Mouse (Mus musculus) midbrain, embryonic 13.5 days (tissue): ENCODE data around the gene Rad9b. TPM values are rescaled to one million over a fixed set of nuclear protein-coding genes. Genes with fewer than 3 reads are reported as not detected.

Experiments used
- ATAC-seq: fragments of 200-750 bp; cut with Nextera tagmentation; 2 replicates; pipeline ENCODE4 v1.8.0; 2017; ENCODE audit warnings: mild to moderate bottlenecking, moderate TSS enrichment, moderate library complexity
- H3K27ac ChIP-seq: fragments of 300-500 bp; sonication (generic); 2 replicates; pipeline ENCODE4 v1.5.1; 2015; ENCODE audit warnings: inconsistent platforms, mild to moderate bottlenecking, moderate library complexity
- H3K27me3 ChIP-seq: fragments of 300-500 bp; sonication (generic); 2 replicates; pipeline ENCODE4 v1.6.1; 2015; ENCODE audit warnings: mild to moderate bottlenecking, inconsistent platforms
- H3K36me3 ChIP-seq: fragments of 300-500 bp; sonication (generic); 2 replicates; pipeline ENCODE4 v1.6.1; 2015; ENCODE audit warnings: mild to moderate bottlenecking, inconsistent platforms
- H3K4me1 ChIP-seq: fragments of 300-500 bp; sonication (generic); replicated peaks from 2 replicates; pipeline ENCODE4 v1.6.1; 2015; ENCODE audit warnings: inconsistent platforms
- H3K4me2 ChIP-seq: fragments of 300-500 bp; sonication (generic); replicated peaks from 2 replicates; pipeline ENCODE4 v1.6.1; 2015; ENCODE audit warnings: moderate library complexity, mild to moderate bottlenecking, inconsistent platforms
- H3K4me3 ChIP-seq: fragments of 300-500 bp; sonication (generic); replicated peaks from 2 replicates; pipeline ENCODE4 v1.5.1; 2015; ENCODE audit warnings: mild to moderate bottlenecking, inconsistent platforms
- H3K9ac ChIP-seq: fragments of 300-500 bp; sonication (generic); replicated peaks from 2 replicates; pipeline ENCODE4 v1.6.1; 2015; ENCODE audit warnings: mild to moderate bottlenecking, inconsistent platforms
- H3K9me3 ChIP-seq: fragments of 300-500 bp; sonication (generic); 2 replicates; pipeline ENCODE4 v1.6.1; 2016; ENCODE audit warnings: mild to moderate bottlenecking, inconsistent platforms
- WGBS: fragments of 180-500 bp; shearing (Covaris S2); methylation state at CpG from one replicate; pipeline ENCODE4 v1.1.7; 2015; 5-methylcytosine and 5-hydroxymethylcytosine counted together
- polyA plus RNA-seq: library from polyadenylated mRNA; unstranded; fragments of >200 nt; fragmentation: Nextera tagmentation; extraction: Ambion mirVana; gene quantifications from 2 replicates; pipeline ENCODE4 v1.2.1, GENCODE M21; 2015

Gene Rad9b
- polyA plus RNA-seq, 1 experiment from 2014 or later, result 22.6 TPM

- Histone ChIP-seq H3K4me3 (no peak overlapping the region), H3K9me3 (no peaks in the 10 kb centered on the region), H3K36me3 (no peaks in the 10 kb centered on the region), H3K4me1 (no peaks in the 10 kb centered on the region), H3K27me3 (no peaks in the 10 kb centered on the region), H3K27ac (no peak overlapping the region), H3K9ac (no peak overlapping the region), H3K4me2 (no peak overlapping the region)
- ATAC-seq, result no peak
- WGBS, result 81% methylated on average over 4 of the region's 4 CpGs
Measured at GRCm38 (mm10) chr5:122345777-122346176, 8.3 kb downstream of the Rad9b start.

- Histone ChIP-seq H3K4me1 (no peaks in the 10 kb centered on the region), H3K9ac (no peak overlapping the region), H3K36me3 (no peaks in the 10 kb centered on the region), H3K27me3 (no peaks in the 10 kb centered on the region), H3K9me3 (no peaks in the 10 kb centered on the region), H3K27ac (no peak overlapping the region), H3K4me2 (no peak overlapping the region), H3K4me3 (no peak overlapping the region)
- 12% methylated on average over 5 of the region's 5 CpGs for WGBS
- ATAC-seq, result no peak
Measured at GRCm38 (mm10) chr5:122344260-122344659, 9.8 kb downstream of the Rad9b start.

DNA sequence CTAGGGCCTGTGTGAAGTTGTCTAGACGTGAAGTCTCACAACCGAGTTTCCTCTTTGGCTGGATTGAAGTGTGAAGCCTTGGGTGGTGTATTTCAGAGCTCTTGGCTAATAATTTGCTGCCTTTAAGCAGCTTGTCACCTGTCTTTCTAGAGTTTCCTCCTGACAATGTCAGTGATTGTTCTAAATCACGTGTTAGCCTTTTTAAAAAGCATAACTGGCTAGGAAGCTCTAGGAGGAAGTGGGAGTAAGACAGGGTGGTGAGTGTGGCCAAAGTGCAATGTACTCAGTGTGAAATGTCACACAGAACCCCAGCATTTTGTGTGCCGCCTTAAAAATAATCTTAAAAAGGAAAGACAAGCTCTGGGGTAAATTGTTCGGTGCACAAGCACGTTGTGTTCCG lies 10.3 kb downstream of the Rad9b start:
- Histone ChIP-seq H3K9me3 (no peaks in the 10 kb centered on the region), H3K4me3 (no peak overlapping the region), H3K4me1 (no peaks in the 10 kb centered on the region), H3K4me2 (no peak overlapping the region), H3K9ac (no peak overlapping the region), H3K27ac (no peak overlapping the region), H3K36me3 (no peaks in the 10 kb centered on the region), H3K27me3 (no peaks in the 10 kb centered on the region)
- 60% methylated on average over 7 of the region's 7 CpGs for WGBS
- ATAC-seq, result no peak

DNA sequence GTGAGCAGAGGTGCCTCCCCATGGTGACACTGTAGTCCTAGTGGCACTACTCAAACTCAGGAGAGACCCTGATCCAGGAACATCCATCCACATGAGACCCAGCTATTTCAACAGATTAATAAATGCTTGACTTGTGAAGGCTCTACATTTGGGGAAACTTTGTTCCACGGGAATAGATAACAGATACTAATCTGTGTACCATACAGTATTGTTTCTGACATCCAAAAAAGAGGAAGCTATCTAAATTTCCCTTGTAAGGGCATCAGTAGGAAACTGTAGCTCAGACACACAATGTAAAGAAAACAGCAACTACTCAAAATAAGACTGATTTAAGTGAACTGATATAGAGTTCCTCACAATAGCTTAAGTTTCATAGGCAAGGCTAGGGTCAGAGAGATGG lies 11.2 kb downstream of the Rad9b start:
- no peaks in the 10 kb centered on the region for H3K9me3 ChIP-seq
- H3K36me3 ChIP-seq, result no peaks in the 10 kb centered on the region
- no peak for ATAC-seq
- no peaks in the 10 kb centered on the region for H3K4me1 ChIP-seq
- H3K4me2 ChIP-seq, result no peak overlapping the region
- WGBS, result 87% methylated on average over 1 of the region's 1 CpGs
- H3K9ac ChIP-seq, result 0 out of 2 replicates have a peak overlapping the region, but pooled peaks have one; percentile 24
- H3K27ac ChIP-seq, result no peak overlapping the region
- H3K27me3 ChIP-seq, result no peaks in the 10 kb centered on the region
- H3K4me3 ChIP-seq, result no peak overlapping the region

- no peak overlapping the region for H3K27ac ChIP-seq
- no peak overlapping the region for H3K9ac ChIP-seq
- no peaks in the 10 kb centered on the region for H3K27me3 ChIP-seq
- H3K4me1 ChIP-seq, result no peaks in the 10 kb centered on the region
- WGBS, result 93% methylated on average over 7 of the region's 7 CpGs
- H3K9me3 ChIP-seq, result no peaks in the 10 kb centered on the region
- no peak for ATAC-seq
- no peaks in the 10 kb centered on the region for H3K36me3 ChIP-seq
- no peak overlapping the region for H3K4me2 ChIP-seq
- no peak overlapping the region for H3K4me3 ChIP-seq
Measured at GRCm38 (mm10) chr5:122336554-122337294, 17.3 kb downstream of the Rad9b start.

DNA sequence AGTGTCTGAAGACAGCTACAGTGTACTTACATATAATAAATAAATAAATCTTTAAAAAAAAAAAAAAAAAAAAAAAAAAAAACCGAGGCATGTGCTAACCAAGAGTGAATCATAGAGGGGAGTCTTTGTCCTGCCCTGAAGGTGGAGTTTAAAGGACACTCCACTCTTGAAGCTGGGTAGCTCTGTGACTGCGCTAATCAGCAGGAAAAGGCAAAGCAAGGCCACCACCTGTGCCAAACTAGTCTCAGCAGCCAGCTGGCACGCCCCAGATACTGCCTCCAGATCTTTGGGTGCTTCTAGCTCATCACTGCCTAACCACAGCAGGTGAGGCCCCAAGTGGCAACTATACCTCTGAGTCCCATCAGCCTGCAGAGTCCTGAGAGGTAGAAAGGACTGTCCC lies 19.4 kb downstream of the Rad9b start:
- Histone ChIP-seq H3K9me3 (no peaks in the 10 kb centered on the region), H3K4me2 (no peak overlapping the region), H3K9ac (no peak overlapping the region), H3K27ac (no peak overlapping the region), H3K4me3 (no peak overlapping the region), H3K36me3 (0 out of 2 replicates have a peak, but pooled peaks cover 2% of the 10 kb centered on the region), H3K4me1 (no peaks in the 10 kb centered on the region), H3K27me3 (no peaks in the 10 kb centered on the region)
- ATAC-seq, result no peak
- WGBS, result 82% methylated on average over 3 of the region's 3 CpGs

GRCm38 (mm10) chr5:122330269-122330668 lies 23.8 kb downstream of the Rad9b start:
- 88% methylated on average over 4 of the region's 4 CpGs for WGBS

GRCm38 (mm10) chr5:122327283-122327682 lies 26.8 kb downstream of the Rad9b start:
- Histone ChIP-seq H3K4me2 (no peak overlapping the region), H3K4me1 (no peaks in the 10 kb centered on the region), H3K27ac (no peak overlapping the region), H3K4me3 (no peak overlapping the region), H3K9me3 (no peaks in the 10 kb centered on the region), H3K27me3 (no peaks in the 10 kb centered on the region), H3K36me3 (peaks cover 36% of the 10 kb centered on the region), H3K9ac (no peak overlapping the region)
- no peak for ATAC-seq
- WGBS, result 94% methylated on average over 3 of the region's 3 CpGs

More at GRCm38 (mm10) chr5:122330269-122330668, 23.8 kb downstream of the Rad9b start:
- Histone ChIP-seq H3K9me3 (no peaks in the 10 kb centered on the region), H3K4me2 (no peak overlapping the region), H3K4me1 (no peaks in the 10 kb centered on the region), H3K4me3 (no peak overlapping the region), H3K27ac (no peak overlapping the region), H3K9ac (no peak overlapping the region), H3K36me3 (peaks cover 27% of the 10 kb centered on the region), H3K27me3 (no peaks in the 10 kb centered on the region)
- no peak for ATAC-seq

- peaks cover 49% of the 10 kb centered on the region for H3K36me3 ChIP-seq
- WGBS, result 87% methylated on average over 8 of the region's 8 CpGs
- no peaks in the 10 kb centered on the region for H3K9me3 ChIP-seq
- no peaks in the 10 kb centered on the region for H3K4me1 ChIP-seq
- no peak for ATAC-seq
- no peak overlapping the region for H3K9ac ChIP-seq
- H3K4me3 ChIP-seq, result no peak overlapping the region
- H3K27ac ChIP-seq, result no peak overlapping the region
- H3K4me2 ChIP-seq, result no peak overlapping the region
- H3K27me3 ChIP-seq, result no peaks in the 10 kb centered on the region
Measured at GRCm38 (mm10) chr5:122325477-122325876, 28.6 kb downstream of the Rad9b start.

- no peaks in the 10 kb centered on the region for H3K27me3 ChIP-seq
- no peaks in the 10 kb centered on the region for H3K4me1 ChIP-seq
- H3K4me2 ChIP-seq, result no peak overlapping the region
- no peak overlapping the region for H3K4me3 ChIP-seq
- WGBS, result 88% methylated on average over 23 of the region's 23 CpGs
- H3K9me3 ChIP-seq, result no peaks in the 10 kb centered on the region
- H3K27ac ChIP-seq, result no peak overlapping the region
- no peak for ATAC-seq
- H3K9ac ChIP-seq, result no peak overlapping the region
- H3K36me3 ChIP-seq, result peaks cover 55% of the 10 kb centered on the region
Measured at GRCm38 (mm10) chr5:122324608-122325431, 29.2 kb downstream of the Rad9b start.

DNA sequence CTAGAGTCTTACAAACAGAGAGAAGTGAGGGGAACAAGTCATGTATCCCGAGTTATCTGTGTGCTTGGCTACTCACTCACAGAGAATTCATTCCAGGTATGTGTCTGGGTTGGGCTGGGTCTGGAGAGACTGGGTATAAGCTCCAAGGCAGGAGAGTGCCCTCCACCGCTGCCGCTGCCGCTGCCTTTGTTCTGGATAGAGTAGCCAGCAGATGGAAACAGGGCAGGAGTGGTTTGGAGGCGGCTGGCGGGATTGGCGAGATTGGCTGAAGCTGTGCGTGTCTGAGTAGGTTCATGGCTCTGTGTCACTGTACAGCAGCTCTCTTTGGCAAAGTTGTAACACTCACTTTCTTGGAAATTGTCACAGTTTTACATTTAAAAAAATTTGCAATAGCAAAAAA lies 30.5 kb downstream of the Rad9b start:
- no peaks in the 10 kb centered on the region for H3K9me3 ChIP-seq
- H3K4me1 ChIP-seq, result no peaks in the 10 kb centered on the region
- peaks cover 60% of the 10 kb centered on the region for H3K36me3 ChIP-seq
- no peak overlapping the region for H3K4me2 ChIP-seq
- 56% methylated on average over 8 of the region's 8 CpGs for WGBS
- ATAC-seq, result no peak
- H3K9ac ChIP-seq, result no peak overlapping the region
- H3K27me3 ChIP-seq, result no peaks in the 10 kb centered on the region
- H3K4me3 ChIP-seq, result no peak overlapping the region
- no peak overlapping the region for H3K27ac ChIP-seq

DNA sequence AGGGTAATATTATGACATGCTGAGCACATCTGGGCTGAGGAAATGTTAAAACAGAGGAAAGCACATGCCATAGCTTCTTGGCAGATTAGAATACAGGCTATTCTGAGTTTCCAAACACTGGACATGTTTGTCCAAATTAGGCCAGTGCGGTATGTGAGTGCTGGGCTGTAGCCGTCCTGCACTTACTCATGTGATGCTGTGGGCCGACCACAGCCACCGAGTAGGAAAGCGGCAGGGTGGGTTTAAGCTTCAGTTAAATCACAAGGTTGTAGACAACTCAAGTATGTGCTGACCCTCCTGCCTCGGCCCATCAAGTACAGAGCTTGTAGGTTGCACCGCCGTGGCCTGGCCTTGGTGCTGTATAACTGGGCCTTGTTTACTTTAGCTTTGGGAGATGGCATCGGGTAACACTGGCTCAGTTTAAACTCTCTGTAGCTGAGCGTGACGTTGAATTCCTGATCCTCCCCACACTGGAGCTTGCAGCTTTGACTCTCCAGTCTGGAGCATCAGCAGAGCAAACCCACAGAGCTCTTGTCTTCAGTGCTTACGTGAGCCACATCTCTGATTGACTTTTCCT lies 33.7 kb downstream of the Rad9b start:
- H3K4me1 ChIP-seq, result no peaks in the 10 kb centered on the region
- H3K9me3 ChIP-seq, result no peaks in the 10 kb centered on the region
- ATAC-seq, result no peak
- no peaks in the 10 kb centered on the region for H3K27me3 ChIP-seq
- H3K27ac ChIP-seq, result no peak overlapping the region
- H3K9ac ChIP-seq, result no peak overlapping the region
- H3K4me3 ChIP-seq, result no peak overlapping the region
- H3K36me3 ChIP-seq, result peaks cover 54% of the 10 kb centered on the region
- no peak overlapping the region for H3K4me2 ChIP-seq
- 87% methylated on average over 12 of the region's 12 CpGs for WGBS
